Mouse (Mus musculus) E14TG2a.4 (cell line): Measurements from ENCODE around the gene Mprip.

Experiments used
- H3K27me3 ChIP-seq: 2 replicates; pipeline ENCODE4 v1.6.1; 2014; ENCODE audit warnings: low read length, control low read depth; ENCODE audit not compliant: insufficient read depth
- H3K36me3 ChIP-seq: 2 replicates; pipeline ENCODE4 v1.6.1; 2014; ENCODE audit warnings: low read length, control low read depth; ENCODE audit not compliant: insufficient read depth
- H3K4me1 ChIP-seq: replicated peaks from 2 replicates; pipeline ENCODE4 v1.6.1; 2014; ENCODE audit warnings: low read depth, low read length, control low read depth
- H3K4me3 ChIP-seq: replicated peaks from 2 replicates; pipeline ENCODE4 v1.5.1; 2014; ENCODE audit warnings: mild to moderate bottlenecking, low read length
- H3K9me3 ChIP-seq: 2 replicates; pipeline ENCODE4 v1.6.1; 2014; ENCODE audit warnings: low read length, control low read depth
- CTCF ChIP-seq: conservative IDR thresholded peaks from 2 replicates; pipeline ENCODE4 v1.5.1; 2014; ENCODE audit warnings: low read length
- NANOG ChIP-seq: IDR thresholded peaks from 2 replicates; pipeline ENCODE4 v1.6.1; 2014; ENCODE audit warnings: borderline replicate concordance, low read length, mixed read lengths
- POU5F1 ChIP-seq: IDR thresholded peaks from 2 replicates; pipeline ENCODE4 v1.6.1; 2014; ENCODE audit warnings: low read length, borderline replicate concordance

Mprip gene

DNA sequence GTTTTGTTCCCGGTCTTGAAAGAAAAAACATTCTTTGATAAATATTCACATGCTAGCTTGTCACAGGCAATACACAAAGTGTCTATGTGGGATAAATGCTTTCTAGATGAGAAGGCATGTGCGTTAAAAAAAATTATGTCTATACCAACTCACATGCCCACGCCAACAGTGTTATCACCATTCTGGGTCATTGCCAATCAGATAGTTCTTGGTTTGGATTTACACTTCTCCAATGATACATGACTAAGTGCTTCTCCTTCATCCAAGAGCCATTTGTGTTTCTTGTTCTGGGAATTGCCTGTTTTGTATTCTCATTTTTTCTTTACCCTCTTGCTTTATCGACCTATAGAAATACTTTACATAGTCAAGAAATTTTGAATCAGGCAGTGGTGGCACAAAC is 29.1 kb upstream of the Mprip start:
- Histone ChIP-seq H3K4me1 (peaks cover 17% of the 10 kb centered on the region; the same call in 1 of the 2 replicates), H3K9me3 (no peaks in the 10 kb centered on the region), H3K36me3 (no peaks in the 10 kb centered on the region), H3K4me3 (no peak overlapping the region), H3K27me3 (peaks cover 5% of the 10 kb centered on the region; the same call in 1 of the 2 replicates)
- TF ChIP-seq NANOG (no peak), POU5F1 (no peak), CTCF (no peak)

GRCm38 (mm10) chr11:59633037-59633436 is 28.1 kb upstream of the Mprip start:
- TF ChIP-seq POU5F1 = no peak
- TF ChIP-seq NANOG = no peak
- TF ChIP-seq CTCF = peak; percentile 98
- H3K27me3 ChIP-seq = peaks cover 5% of the 10 kb centered on the region; the same call in 1 of the 2 replicates

GRCm38 (mm10) chr11:59634001-59634660 is 27.0 kb upstream of the Mprip start:
- TF ChIP-seq POU5F1 = no peak
- no peaks in the 10 kb centered on the region for H3K9me3 ChIP-seq
- H3K4me3 ChIP-seq = no peak overlapping the region
- H3K27me3 ChIP-seq = peaks cover 5% of the 10 kb centered on the region
- H3K36me3 ChIP-seq = no peaks in the 10 kb centered on the region
- peaks cover 18% of the 10 kb centered on the region; the same call in 1 of the 2 replicates for H3K4me1 ChIP-seq

More at GRCm38 (mm10) chr11:59633037-59633436, 28.1 kb upstream of the Mprip start:
- Histone ChIP-seq H3K36me3 (no peaks in the 10 kb centered on the region), H3K4me1 (peaks cover 18% of the 10 kb centered on the region; the same call in 1 of the 2 replicates), H3K4me3 (no peak overlapping the region), H3K9me3 (no peaks in the 10 kb centered on the region)

DNA sequence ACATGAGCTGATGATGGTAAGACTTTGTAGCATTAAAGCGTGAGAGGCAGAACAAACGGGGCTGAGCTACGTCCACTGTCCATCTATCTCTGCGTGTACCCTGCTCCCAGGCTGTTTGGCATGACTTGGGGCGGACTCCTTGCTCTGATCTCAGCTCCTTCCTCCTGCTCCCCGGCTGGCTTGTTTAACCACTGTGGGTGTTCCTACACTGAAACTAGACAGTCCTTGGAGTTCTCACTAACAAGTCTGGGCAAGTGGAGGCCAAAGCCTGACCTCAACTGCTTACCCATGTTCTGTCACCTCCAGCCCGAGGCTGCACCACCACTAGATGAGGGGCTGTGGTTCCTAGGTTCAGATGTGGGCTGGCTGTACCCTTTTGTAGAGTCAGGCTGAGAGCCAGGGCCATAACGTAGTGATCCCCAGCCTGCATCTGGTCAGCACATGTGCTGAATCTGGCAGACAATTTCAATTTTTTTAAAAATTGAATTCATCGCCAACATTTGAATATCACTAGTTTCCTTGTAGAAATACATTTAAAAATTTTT is 25.8 kb upstream of the Mprip start:
- Histone ChIP-seq H3K9me3 (no peaks in the 10 kb centered on the region), H3K4me3 (no peak overlapping the region), H3K36me3 (no peaks in the 10 kb centered on the region), H3K27me3 (peaks cover 5% of the 10 kb centered on the region), H3K4me1 (peaks cover 18% of the 10 kb centered on the region; the same call in 1 of the 2 replicates)
- TF ChIP-seq CTCF (no peak), NANOG (no peak)

DNA sequence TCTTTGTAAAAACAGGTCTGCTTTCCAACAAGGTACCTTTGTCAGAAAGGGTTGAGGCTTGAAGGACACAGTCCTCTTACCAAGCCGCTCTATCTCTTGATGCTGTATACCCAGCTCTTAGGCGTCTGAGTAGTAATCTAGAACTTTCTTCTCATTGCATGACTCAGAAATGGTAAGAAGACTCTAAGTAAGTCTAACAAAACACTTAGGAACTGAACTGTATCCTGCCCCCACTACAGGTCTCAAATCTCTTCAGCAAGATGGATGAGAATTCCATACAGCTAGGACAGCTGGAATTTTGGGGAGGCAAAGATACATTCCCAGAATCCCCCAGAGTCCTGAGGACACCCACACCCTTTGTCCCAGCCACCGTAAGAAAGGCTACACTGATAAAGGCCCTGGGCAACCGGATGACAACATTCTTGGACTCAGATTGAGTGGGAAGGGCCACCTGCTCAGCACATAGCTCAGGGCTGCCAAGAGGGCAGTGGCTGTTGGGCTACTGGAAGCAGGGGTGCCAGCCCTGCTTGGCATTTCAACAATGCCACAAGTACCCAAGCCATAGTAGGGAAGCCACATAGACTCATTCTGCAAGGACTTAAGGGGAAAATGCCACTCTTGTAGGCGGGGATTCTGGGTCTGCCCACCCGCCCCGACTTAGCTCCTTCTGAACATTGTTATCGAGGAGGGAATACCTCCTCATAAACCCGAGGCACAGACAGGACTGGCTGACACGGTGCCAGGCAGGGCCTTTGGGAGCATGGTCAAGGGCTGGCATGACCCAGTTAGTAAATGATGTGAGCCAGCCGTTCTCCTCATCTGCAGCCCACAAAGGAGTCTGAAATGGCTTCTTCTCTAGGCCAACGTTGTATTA is 25.0 kb upstream of the Mprip start:
- Histone ChIP-seq H3K4me1 (peaks cover 18% of the 10 kb centered on the region; the same call in 1 of the 2 replicates), H3K36me3 (no peaks in the 10 kb centered on the region), H3K9me3 (no peaks in the 10 kb centered on the region), H3K4me3 (no peak overlapping the region), H3K27me3 (peaks cover 5% of the 10 kb centered on the region)
- no peak for TF ChIP-seq POU5F1
- TF ChIP-seq NANOG = no peak
- TF ChIP-seq CTCF = no peak

DNA sequence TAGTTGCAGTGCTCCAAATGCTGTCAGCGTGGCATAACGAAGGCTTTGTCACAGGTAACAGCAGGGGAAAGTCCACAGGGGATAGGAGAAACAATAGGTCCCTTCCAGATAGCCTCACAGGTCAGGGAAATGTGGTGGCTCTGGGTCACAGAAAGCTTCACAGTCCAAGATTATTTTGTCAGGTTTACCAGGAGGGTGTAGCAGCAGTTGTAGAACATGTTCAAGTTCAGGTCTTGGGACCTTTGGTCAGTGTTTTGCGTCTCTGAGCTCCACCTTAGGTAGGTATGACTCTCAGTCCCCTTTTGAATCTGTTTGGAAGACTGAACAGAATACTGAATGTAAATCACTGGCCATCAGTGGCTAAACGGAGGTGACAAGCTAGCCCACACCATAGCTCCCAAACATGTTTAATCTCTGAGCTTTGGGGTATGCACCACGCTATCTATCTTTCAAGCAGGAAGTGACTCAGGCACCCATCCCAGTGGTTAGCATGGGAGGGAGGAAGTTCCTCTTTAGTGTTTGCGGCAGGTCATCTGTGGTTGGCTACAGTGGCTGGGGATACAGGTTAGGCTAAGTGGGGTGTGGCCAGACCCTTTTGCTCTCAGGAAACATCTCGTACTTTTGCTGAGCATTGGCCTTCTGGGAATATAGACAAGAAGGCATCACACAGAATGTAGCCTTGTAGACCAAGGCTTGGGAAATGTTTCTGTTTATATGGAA is 24.2 kb upstream of the Mprip start:
- H3K4me1 ChIP-seq = peaks cover 18% of the 10 kb centered on the region; the same call in 1 of the 2 replicates
- no peaks in the 10 kb centered on the region for H3K36me3 ChIP-seq
- H3K4me3 ChIP-seq = no peak overlapping the region
- H3K27me3 ChIP-seq = no peaks in the 10 kb centered on the region; the same call in 1 of the 2 replicates
- TF ChIP-seq POU5F1 = no peak
- no peaks in the 10 kb centered on the region for H3K9me3 ChIP-seq

- H3K9me3 ChIP-seq = no peaks in the 10 kb centered on the region
- no peak overlapping the region for H3K4me3 ChIP-seq
- peaks cover 6% of the 10 kb centered on the region; the same call in 1 of the 2 replicates for H3K4me1 ChIP-seq
- TF ChIP-seq POU5F1 (no peak), NANOG (no peak), CTCF (no peak)
- peaks cover 9% of the 10 kb centered on the region for H3K27me3 ChIP-seq
- no peaks in the 10 kb centered on the region for H3K36me3 ChIP-seq
Observed at GRCm38 (mm10) chr11:59639957-59640643, 21.0 kb upstream of the Mprip start.

- Histone ChIP-seq H3K9me3 (no peaks in the 10 kb centered on the region), H3K4me1 (0 out of 2 replicates have a peak, but pooled peaks cover 3% of the 10 kb centered on the region), H3K27me3 (peaks cover 11% of the 10 kb centered on the region), H3K4me3 (no peak overlapping the region), H3K36me3 (no peaks in the 10 kb centered on the region)
- TF ChIP-seq NANOG (no peak), CTCF (no peak), POU5F1 (no peak)
Observed at GRCm38 (mm10) chr11:59641227-59641626, 19.9 kb upstream of the Mprip start.
